Mouse (Mus musculus) forebrain, embryonic 14.5 days (tissue): ENCODE results near the gene Stat6. TPM values are rescaled to one million over a fixed set of nuclear protein-coding genes. Genes with fewer than 3 reads are reported as not detected.

ENCODE experiments used
- ATAC-seq: fragments of 200-750 bp; cut with Nextera tagmentation; 2 replicates; pipeline ENCODE4 v1.8.0; 2017; ENCODE audit warnings: mild to moderate bottlenecking, moderate library complexity
- DNase-seq: peaks from one replicate; pipeline ENCODE4 v3.0.0-alpha.2; 2015; ENCODE audit warnings: low spot score
- H3K27ac ChIP-seq: fragments of 300-500 bp; sonication (generic); 2 replicates; pipeline ENCODE4 v1.5.1; 2014; ENCODE audit warnings: low read depth, mild to moderate bottlenecking, control low read depth, low read length, moderate library complexity
- H3K27me3 ChIP-seq: fragments of 300-500 bp; sonication (generic); replicated peaks from 2 replicates; pipeline ENCODE4 v1.6.1; 2014; ENCODE audit warnings: low read length, control low read depth, mixed read lengths; ENCODE audit not compliant: control insufficient read depth, insufficient read depth
- H3K36me3 ChIP-seq: fragments of 300-500 bp; sonication (generic); 2 replicates; pipeline ENCODE4 v1.6.1; 2014; ENCODE audit warnings: low read length, control low read depth; ENCODE audit not compliant: control insufficient read depth, insufficient read depth
- H3K4me1 ChIP-seq: fragments of 300-500 bp; sonication (generic); 2 replicates; pipeline ENCODE4 v1.6.1; 2014; ENCODE audit warnings: antibody characterized with exemption, low read length, control low read depth; ENCODE audit not compliant: control insufficient read depth, insufficient read depth
- H3K4me2 ChIP-seq: fragments of 300-500 bp; sonication (generic); 2 replicates; pipeline ENCODE4 v1.6.1; 2014; ENCODE audit warnings: mild to moderate bottlenecking, control low read depth, low read length
- H3K4me3 ChIP-seq: fragments of 300-500 bp; sonication (generic); 2 replicates; pipeline ENCODE4 v1.5.1; 2014; ENCODE audit warnings: low read depth, low read length, control low read depth
- H3K9ac ChIP-seq: fragments of 300-500 bp; sonication (generic); 2 replicates; pipeline ENCODE4 v1.6.1; 2014; ENCODE audit warnings: mild to moderate bottlenecking, low read length, control low read depth, moderate library complexity
- H3K9me3 ChIP-seq: fragments of 300-500 bp; sonication (generic); replicated peaks from 2 replicates; pipeline ENCODE4 v1.6.1; 2016; ENCODE audit warnings: low read length, control low read depth, mixed read lengths; ENCODE audit not compliant: control insufficient read depth
- WGBS: fragments of 180-500 bp; shearing (Covaris S2); extraction: QIAGEN DNeasy Blood & Tissue Kit; methylation state at CpG from one replicate; pipeline ENCODE4 v1.1.7; 2014; 5-methylcytosine and 5-hydroxymethylcytosine counted together
- polyA plus RNA-seq: library from polyadenylated mRNA; unstranded; fragments of >200 nt; fragmentation: Nextera tagmentation; extraction: Ambion mirVana; gene quantifications from 2 replicates; pipeline ENCODE4 v1.2.1, GENCODE M21; 2014

The Stat6 gene
- polyA plus RNA-seq, 1 experiment from 2014 or later, result 3.4 TPM

DNA sequence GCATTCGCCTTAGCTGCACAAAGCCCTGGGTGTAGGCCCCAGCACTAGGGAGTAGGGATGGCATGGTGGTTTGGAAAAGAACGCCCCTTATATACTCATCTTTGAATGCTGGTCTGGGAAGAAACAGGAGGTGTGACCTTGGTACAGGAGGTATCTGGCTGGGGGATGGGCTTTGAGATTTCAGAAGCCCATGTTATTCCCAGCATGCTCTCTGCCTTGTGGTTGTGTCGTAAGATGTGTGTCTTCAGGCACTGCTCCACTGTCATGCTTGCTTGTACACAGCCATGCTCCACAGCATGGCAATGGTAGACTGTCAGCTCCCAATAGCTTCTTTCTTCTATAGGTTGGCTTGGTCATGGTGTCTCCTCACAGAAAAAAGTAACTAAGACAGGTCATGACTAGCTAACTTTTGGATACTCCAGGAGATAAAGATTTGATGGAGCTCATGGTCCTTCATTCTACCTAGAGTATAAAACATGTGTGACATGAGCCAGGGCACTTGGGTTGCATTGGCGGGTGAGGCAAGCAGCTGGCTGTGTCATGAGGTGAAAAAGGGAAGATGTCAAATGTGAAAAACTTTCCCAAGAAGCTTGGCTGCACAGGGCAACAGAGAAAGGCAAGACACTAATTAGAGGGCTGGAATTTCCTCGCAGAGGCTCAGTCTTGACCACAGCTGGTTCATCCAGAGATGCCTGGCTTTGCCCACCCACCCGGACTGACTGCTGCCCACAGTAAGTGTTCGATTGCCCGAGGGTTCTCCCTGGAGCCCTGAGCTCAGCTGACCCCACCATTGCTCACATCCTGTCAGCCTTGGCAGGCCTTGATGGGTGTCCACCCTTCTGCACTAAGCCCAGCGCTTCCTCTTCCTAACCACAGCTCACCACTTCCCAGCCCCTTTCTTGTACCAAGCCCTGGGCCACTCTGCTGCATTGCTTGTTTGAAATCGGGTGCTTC lies 11.2 kb upstream of the Stat6 start:
- H3K36me3 ChIP-seq, result no peaks in the 10 kb centered on the region
- no peak overlapping the region for H3K27ac ChIP-seq
- H3K4me3 ChIP-seq, result no peak overlapping the region
- DNase-seq (no peak), ATAC-seq (no peak)
- no peak overlapping the region for H3K4me2 ChIP-seq
- 88% methylated on average over 10 of the region's 10 CpGs for WGBS
- no peaks in the 10 kb centered on the region for H3K9me3 ChIP-seq
- H3K27me3 ChIP-seq, result no peaks in the 10 kb centered on the region
- no peaks in the 10 kb centered on the region for H3K4me1 ChIP-seq
- no peak overlapping the region for H3K9ac ChIP-seq

- H3K9ac ChIP-seq, result no peak overlapping the region
- H3K4me3 ChIP-seq, result no peak overlapping the region
- no peaks in the 10 kb centered on the region for H3K27me3 ChIP-seq
- no peak for DNase-seq
- H3K36me3 ChIP-seq, result no peaks in the 10 kb centered on the region
- H3K4me2 ChIP-seq, result no peak overlapping the region
- no peaks in the 10 kb centered on the region for H3K9me3 ChIP-seq
- no peak for ATAC-seq
- H3K27ac ChIP-seq, result no peak overlapping the region
- no peaks in the 10 kb centered on the region for H3K4me1 ChIP-seq
- WGBS, result 79% methylated on average over 7 of the region's 7 CpGs
Measured at GRCm38 (mm10) chr10:127632668-127633271, 10.0 kb upstream of the Stat6 start.

- H3K4me2 ChIP-seq, result no peak overlapping the region
- 0 out of 2 replicates have a peak, but pooled peaks cover 8% of the 10 kb centered on the region for H3K4me1 ChIP-seq
- DNase-seq (no peak), ATAC-seq (no peak)
- no peaks in the 10 kb centered on the region for H3K9me3 ChIP-seq
- 75% methylated on average over 5 of the region's 5 CpGs for WGBS
- no peaks in the 10 kb centered on the region for H3K36me3 ChIP-seq
- no peak overlapping the region for H3K9ac ChIP-seq
- peaks cover 23% of the 10 kb centered on the region for H3K27me3 ChIP-seq
- no peak overlapping the region for H3K4me3 ChIP-seq
- H3K27ac ChIP-seq, result no peak overlapping the region
Measured at GRCm38 (mm10) chr10:127640421-127640820, 2.4 kb upstream of the Stat6 start.

GRCm38 (mm10) chr10:127641861-127642771 lies 670 bp upstream of the Stat6 start:
- Histone ChIP-seq H3K4me2 (peak overlapping the region; percentile 42), H3K27ac (no peak overlapping the region), H3K4me1 (0 out of 2 replicates have a peak, but pooled peaks cover 8% of the 10 kb centered on the region), H3K27me3 (peaks cover 23% of the 10 kb centered on the region), H3K4me3 (peak overlapping the region; percentile 26; the same call in 1 of the 2 replicates), H3K9ac (peak overlapping the region; percentile 35; the same call in 1 of the 2 replicates), H3K36me3 (no peaks in the 10 kb centered on the region), H3K9me3 (no peaks in the 10 kb centered on the region)
- DNase-seq (peak; percentile 85), ATAC-seq (peak; percentile 84)
- WGBS, result 8% methylated on average over 19 of the region's 19 CpGs

- H3K27me3 ChIP-seq, result peaks cover 23% of the 10 kb centered on the region
Measured at GRCm38 (mm10) chr10:127643553-127644238, 910 bp downstream of the Stat6 start.

DNA sequence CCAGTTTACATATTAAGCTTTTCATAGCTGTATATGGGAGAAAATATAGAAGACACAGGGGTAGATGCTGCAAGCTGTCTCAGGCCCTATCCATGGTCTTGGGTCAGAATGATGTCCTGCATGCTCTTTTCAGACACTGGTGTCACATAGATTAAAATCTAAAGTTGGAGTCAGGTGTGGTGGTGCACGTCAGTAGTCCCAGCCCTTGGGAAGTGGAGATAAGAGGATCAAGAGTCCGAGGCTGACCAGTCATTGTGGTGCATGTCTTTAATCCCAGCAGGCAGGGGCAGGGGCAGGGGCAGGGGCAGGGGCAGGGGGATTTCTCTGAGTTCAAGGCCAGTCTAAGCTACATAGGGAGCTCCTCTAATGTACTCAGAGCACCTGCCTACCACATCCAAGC lies 3.0 kb downstream of the Stat6 start:
- Histone ChIP-seq H3K27me3 (peaks cover 20% of the 10 kb centered on the region), H3K4me1 (0 out of 2 replicates have a peak, but pooled peaks cover 8% of the 10 kb centered on the region), H3K27ac (no peak overlapping the region), H3K9ac (no peak overlapping the region), H3K9me3 (no peaks in the 10 kb centered on the region), H3K4me3 (no peak overlapping the region), H3K36me3 (no peaks in the 10 kb centered on the region), H3K4me2 (no peak overlapping the region)
- no peak for ATAC-seq
- no peak for DNase-seq
- 37% methylated on average over 2 of the region's 2 CpGs for WGBS

More at GRCm38 (mm10) chr10:127643553-127644238, 910 bp downstream of the Stat6 start:
- ATAC-seq, result peak; percentile 45; the same call in 1 of the 2 replicates
- H3K9ac ChIP-seq, result no peak overlapping the region
- no peaks in the 10 kb centered on the region for H3K9me3 ChIP-seq
- 0 out of 2 replicates have a peak, but pooled peaks cover 8% of the 10 kb centered on the region for H3K4me1 ChIP-seq
- peak; percentile 46 for DNase-seq
- 4% methylated on average over 25 of the region's 25 CpGs for WGBS
- H3K4me3 ChIP-seq, result peak overlapping the region; percentile 26
- no peak overlapping the region for H3K27ac ChIP-seq
- no peaks in the 10 kb centered on the region for H3K36me3 ChIP-seq
- peak overlapping the region; percentile 42 for H3K4me2 ChIP-seq

DNA sequence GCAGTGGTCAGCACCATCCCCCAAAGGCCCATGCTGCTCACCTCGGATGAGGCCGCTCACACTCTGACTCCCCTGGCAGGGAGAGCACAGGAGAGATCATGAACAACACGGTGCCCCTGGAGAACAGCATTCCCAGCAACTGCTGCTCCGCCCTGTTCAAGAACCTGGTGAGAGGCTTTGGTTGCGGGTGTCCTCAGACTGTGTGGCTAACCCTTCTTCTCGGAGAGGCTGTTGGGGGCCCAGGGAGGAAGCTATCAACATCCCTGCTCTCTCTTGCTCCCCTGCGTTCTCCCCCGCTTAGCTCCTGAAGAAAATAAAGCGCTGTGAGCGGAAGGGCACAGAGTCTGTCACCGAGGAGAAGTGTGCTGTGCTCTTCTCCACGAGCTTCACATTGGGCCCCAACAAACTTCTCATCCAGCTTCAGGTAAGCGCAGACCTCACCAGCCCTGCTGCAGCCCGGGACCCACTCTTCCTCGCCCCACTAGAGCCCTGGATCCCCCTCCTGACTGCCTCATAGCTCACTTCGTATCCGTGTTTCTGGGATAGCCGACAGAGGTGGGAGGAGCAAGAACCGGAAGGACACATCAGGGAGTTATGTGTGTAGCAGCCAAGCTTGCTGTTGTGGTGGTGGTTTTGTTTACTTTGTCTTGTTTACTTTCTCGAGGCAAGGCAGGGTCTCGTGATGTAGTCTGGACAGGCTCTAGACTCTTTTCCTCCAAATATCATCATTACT lies 10.3 kb downstream of the Stat6 start:
- H3K4me2 ChIP-seq, result no peak overlapping the region; the same call in 1 of the 2 replicates
- WGBS, result 58% methylated on average over 21 of the region's 21 CpGs

More for the DNA sequence above, 10.3 kb downstream of the Stat6 start:
- H3K9me3 ChIP-seq, result no peaks in the 10 kb centered on the region
- no peaks in the 10 kb centered on the region for H3K4me1 ChIP-seq
- H3K27me3 ChIP-seq, result no peaks in the 10 kb centered on the region
- ATAC-seq, result no peak
- H3K4me3 ChIP-seq, result no peak overlapping the region
- no peak overlapping the region for H3K27ac ChIP-seq
- no peak overlapping the region for H3K9ac ChIP-seq
- DNase-seq, result no peak
- H3K36me3 ChIP-seq, result no peaks in the 10 kb centered on the region
